Mouse (Mus musculus): ENCODE measurements at regions not wholly inside any gene's neighbourhood (a gene's known extent, or its start where the extent isn't known, plus 50 kb on each side); places are given as distances from the start of the nearest gene placed in this dataset.

DNA sequence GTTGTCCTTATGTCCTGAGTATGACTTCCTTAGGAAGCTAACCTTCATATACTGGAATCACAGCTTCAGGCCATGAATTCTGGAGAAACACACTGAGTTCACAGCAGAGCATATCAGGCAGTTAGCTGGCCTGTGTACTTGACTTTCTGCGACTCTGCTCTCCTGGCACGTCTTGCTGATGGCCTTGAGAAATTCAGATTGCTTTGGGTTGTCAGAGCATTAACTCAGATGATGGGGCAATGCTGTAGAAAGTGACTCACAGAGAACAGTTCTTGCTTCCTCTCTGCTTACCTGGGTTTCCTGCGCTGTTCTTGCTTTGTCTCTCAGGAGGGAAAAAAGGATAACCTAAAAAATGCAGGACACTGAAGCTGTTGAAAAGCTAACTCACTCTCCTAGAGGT is 187.3 kb downstream of the Usp46 start:
- DNase-seq: no peak

DNA sequence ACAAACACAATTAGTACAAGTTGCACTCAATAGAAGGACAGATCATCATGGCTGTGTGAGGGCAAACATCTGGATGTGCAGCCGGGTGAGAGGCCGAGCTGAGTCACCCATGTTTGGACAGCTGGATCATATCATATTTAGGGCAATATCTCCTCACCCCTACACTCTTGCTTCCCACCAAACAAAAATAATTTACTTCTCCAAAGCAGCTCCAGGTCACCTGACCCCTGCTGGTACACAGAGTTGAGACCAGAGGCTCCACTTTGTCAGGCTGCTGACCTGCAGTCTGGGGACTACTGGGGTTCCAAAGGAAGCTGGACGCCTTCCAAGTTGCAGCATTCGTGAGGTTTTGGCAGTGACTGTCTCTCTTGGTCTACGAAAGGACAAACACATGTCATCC is 186.3 kb downstream of the Usp46 start:
- DNase-seq: peak; percentile 88

DNA sequence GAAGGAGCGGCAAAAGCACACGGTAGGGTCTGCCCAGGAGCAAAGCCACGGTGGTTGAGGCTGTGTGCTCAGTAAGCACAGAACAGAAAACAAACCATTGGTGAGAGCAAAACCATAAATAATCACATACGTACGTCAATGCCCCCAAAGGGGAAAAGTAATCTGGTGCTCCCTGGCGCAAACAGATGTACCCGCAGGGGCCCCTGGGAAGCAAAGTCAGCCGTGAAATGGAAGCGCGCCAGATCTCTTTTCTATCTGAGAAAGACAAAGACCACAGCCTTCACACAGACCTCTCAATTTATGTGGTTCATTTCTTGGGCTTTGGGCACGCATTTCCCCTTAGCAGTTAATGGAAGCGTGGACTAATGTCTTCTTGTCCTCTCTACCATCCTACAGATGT is 183.2 kb downstream of the Usp46 start:
- no peak for DNase-seq

DNA sequence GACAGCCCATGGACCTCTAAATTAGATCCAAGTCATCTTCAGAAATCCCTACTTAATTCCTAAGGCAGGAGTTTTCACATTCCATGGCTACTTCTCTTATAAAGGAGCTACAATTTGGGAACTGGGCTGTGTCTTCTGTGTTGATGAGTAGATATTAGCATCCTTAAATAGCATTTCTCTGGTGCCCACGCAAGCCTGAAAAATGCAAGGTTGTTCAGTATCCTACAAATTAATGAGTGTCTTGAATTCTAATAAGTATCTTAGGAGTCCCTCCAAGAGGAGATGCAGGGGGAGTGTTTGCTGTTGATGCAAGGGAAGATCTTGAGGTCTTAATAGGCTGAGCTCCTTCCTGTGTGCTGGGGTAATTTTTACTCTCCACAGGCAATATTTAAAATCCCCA is 182.5 kb downstream of the Usp46 start:
- DNase-seq: no peak

DNA sequence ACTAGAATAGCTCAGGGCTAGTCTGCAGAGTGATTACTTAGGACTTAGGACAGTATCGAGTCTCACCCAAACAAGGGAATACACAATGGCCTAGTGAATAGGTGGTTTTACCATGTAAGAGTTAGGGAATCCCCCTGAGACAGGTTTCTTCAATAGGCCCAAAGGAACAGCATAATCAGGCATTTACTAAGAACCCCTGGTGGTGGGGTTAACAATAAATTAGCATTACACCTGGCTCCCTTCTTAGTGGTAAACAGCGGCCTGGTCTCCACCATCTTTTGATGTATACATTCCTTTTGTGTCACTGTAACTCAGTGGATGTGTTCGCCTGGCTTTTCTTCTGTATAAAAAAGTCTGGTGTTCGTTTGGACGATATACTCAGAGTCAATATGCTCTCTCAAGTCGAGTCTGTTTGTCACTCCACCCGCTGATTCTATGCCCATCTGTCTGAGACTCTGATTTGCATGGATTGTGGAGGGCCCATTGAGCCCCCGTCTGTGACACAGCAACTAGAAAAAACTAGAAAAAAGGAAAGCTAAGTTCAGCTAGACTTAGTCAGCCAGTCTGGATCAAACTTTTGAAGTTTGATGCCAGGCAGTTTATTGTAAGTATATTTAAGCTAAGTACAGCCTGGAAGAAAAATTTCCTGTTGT is 180.8 kb downstream of the Usp46 start:
- DNase-seq: no peak

DNA sequence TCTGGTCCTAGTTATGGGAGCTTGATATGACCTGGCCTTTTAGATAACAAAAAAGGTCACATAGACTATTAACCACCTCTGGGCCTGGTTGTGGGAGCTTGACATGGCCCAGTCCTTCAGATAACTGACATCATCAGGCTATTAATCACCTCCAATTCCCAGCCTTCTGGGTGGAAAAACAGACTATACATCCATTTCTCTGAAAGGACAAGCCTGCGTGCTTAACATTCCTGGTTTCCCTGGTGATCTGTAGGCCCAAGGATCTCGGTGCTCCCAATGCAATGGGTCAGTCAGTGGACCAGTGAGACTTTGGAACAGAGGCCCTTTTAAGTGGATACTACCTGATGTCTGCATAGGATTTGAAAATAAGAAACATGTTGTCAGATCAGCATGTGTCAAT is 179.8 kb downstream of the Usp46 start:
- no peak for DNase-seq

DNA sequence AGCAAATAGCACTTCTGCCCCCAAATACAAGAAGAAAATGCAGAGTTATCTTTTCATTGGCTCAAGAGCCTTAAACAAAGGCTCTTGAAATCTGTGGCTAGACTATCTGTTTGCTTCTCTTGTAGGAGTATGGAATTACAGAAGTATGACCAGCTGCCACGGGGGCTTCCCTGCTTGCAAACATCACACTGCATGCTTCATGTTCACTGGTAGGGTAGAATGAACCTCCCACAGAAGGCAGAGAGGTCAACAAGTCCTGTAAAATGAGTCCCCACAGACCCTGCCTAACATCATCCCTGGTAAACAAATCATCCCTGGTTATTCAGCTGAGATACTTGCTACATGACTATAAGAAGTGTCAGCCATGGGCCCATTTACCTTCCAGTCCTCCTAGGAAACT is 178.9 kb downstream of the Usp46 start:
- no peak for DNase-seq

DNA sequence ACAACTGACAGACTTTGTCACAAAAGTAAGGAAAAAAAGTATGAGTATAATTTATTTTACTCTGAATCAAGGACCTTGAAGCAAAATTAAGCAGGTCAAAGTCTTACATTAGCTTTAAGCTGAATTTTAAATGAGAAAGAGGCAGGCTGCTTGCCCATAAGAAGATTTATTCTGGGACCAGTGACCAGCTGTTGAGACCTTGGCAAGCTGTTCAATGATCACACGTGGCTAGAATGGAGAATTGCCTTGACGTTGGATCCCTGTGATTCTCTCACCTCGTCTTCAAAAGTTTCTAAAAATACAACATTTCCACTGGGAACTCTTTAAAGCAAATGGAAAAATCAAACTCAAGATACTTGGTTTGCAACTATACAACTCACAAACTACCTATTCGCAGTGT is 177.3 kb downstream of the Usp46 start:
- no peak for DNase-seq

DNA sequence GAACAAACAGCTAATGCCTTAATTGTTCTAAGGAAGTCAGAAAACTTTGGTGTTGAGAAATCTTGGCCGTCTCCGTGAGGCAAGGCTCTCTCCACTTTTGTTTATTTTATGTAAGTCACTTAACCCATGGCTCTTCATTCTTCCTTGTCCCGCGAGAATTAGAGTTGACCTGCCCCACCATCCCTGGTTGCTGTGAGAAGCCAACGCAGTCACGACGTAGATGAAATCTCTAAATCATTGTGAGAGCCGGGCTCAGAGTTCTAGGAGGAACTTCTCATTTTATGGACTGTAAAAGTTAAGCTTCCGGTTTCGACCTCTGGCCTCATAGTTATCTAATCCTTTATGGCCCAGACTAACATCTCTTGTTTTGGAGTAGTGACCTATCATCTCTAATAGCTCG is 176.6 kb downstream of the Usp46 start:
- DNase-seq: peak; percentile 77

DNA sequence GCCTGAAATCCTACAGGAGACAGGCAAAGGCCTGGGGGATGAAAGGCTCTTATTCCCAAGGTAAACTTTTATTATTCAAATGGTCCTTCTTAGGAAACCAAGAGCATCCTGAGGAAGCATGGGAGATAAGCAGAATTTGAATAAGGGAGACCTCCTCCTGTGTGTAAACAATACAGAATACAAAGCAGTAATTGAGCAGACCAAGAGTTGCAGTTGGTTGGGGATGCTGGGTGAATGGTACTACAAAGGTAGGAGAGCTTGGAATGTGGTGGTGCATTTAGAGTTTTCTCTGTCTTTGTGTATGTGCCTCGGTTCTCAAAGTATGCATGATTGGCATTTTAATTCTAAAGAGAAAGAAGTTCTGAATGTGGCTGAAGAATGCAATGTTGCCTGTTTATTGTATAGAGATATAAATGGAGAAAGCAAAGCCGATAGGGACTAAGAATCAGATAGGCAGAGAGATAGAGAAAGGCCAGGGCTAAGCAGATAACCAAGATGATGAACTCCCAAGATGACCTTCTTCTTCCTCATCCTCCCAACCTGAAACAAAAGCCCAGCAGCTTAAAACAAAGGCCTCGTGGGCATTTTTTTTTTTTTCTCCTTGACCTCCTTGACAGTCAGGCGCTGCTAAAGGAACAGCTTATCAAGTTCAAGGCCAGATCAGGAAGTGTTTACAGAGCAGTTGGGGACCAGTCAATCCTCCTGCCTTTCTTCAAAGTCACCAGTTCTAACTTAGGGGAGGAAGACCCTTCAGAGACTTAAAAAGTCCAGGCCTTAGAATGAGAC is 175.6 kb downstream of the Usp46 start:
- no peak for DNase-seq

DNA sequence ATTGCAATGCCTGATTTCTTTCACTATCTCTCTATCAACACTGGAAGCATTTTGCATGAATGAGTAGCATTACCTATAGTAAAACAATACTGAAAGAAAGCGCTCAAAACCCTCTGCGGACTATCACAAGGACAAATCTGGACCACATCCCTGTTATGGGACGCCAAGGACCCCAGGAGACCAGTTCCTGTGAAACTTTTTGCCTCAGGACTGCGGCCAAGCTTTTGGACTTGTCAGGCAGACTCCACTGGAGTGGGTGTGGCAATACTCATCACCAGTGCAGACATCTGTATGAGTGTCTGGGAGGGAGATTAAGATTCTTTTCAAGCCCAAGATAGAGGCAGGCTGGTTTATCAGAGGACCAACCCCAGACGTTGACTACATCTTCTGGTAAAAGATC is 173.0 kb downstream of the Usp46 start:
- DNase-seq: no peak

DNA sequence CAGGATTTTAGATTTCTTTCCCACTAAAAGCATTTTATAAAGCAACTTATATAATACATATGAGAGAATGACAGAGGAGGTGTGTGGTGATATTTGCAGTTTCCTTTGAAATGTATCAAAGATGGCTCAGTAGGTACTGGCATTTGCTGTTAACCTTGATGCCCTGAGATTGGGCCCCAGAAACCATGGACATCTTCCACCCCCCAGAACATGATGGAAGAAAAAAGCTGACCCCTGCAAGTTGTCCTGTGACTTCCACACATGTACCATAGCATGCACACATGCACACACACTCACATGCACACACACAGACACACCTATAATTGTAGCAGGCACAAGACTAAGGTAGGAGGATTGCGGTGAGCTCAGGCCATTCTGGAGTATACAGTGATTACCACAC is 171.4 kb downstream of the Usp46 start:
- DNase-seq: no peak

DNA sequence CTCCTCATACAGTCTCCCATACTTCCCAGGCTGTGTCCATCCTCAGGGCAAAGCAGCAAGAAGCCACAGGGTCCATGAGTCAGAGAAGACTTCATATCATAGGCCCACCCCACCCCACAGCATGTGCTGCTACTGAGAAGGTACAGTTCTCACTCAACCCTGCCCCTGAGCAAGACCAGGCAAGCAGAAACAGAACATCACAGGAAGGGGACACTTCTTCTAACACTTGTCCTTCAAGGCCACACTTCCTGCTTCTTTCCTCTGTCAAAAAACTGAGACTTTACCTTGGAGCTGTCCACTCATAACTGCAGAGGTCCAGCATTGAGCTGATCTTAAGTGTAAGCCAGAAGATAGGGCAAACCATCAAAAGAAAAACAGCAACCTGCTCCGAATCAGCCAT is 166.6 kb downstream of the Usp46 start:
- DNase-seq: no peak

DNA sequence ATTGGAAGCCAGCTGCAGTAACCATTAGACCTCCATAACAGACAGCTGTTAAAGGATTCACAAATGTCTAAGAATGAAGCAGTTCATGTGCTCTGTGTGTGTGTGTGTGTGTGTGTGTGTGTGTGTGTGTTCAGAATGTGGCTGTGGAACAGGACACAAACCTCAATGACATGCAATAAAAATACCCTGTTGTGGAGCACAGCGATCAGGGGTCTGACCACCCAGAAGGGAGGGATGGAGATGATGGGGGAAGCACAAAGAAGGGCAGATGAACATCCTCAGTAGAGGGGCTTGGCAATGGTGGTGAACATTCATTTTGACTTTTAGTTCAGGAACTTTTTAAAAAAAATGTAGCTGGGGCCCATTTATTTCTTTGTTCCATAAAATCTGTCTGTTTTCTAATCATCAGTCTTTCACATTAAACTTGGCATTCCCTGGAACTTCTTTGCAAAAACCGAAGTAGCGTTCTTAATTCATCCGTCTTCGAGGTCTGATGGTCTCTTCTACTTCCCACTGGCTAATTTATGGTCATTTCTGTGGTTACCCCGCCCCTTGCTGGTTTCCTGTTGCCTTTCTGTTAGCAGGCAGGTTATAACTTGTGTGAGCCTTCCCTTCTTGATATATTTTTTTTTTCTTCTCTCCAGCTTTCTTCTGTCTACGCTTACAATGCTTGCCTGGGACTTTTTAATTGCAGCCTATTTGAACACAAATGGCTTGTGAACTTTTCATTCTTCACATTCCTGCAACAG is 165.6 kb downstream of the Usp46 start:
- peak; percentile 56 for DNase-seq

DNA sequence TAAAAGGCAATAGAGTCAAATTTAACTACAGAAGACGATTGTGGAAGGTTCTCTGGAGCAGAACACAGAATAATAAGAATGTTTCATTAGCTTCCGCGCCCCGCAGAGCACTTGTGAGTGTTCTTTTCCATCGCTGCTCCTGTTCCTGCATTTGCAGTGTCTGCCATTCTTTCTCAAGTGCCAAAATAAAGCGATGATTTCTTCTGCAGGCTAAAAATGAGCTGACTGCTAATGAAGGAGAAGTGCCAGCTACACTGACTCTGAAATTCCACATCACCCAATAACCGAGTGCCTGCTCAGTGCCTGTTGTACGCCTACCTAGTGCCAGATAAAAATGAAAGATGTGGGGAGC is 165.0 kb downstream of the Usp46 start:
- DNase-seq: peak; percentile 53

DNA sequence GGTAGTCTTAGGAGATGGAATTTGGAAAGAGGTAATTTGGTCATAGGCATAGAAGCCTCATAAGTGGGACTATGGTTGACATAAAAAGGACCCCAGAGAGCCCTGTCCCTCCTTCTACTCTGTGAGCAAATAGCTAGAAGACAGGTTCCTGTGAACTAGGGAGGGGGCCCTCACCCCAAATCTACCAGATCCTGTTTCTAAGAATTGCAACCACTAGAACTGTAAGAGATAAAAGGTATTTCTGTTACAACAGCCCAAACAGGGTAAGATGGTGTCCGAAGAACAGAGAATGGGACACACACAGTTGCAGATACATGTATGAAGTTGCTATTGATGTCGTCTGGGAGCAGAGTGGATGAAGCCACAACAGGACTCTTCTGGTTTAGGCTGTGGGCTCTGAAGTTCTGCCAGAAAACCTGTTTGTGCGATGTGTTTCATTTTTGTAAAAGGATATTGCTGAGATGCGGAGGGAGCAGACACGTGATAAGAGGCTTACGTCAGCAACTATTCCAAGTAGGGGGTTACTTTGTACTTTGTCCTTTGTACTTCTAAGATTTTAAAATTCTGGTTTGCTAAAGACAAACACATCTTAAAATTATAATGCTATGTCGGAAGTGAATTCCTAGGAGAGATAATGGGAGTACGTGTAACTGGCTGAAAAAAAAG is 164.0 kb downstream of the Usp46 start:
- DNase-seq: no peak

DNA sequence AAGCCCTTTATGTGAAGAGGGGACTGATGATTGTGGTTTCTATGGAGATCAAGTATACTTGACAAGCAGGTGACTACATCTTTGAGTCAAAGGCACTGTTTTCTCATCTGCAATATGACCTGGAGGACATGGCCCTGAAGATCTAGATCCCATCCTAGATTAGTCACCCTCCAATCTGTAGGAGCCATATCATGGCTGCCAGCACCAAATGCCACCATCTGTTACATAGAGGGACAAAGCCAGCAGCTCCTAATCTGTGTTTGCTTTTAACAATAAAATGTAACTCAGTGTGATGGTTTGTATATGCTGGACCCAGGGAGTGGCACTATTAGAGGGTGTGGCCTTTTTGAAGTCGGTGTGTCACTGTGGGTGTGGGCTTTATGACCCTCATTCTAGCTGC is 156.1 kb downstream of the Usp46 start:
- no peak for DNase-seq

DNA sequence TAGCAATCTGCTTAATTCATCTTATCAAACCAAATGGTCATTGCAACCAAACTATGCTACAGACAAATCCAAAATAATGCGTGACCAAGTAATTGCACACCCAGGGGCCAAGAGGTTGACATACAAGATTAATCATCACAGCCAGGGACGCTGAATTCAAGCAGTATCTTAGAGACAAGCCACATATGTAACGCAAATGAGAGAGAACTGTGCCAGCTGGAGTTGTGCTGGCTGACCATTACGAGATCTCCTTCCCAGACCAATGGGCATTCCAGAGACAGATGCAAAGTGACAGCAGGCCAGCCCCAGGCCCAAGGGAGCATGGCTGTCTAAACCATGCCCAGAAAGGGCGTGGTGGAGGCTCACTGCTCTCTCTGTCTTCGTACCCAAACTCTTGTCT is 155.1 kb downstream of the Usp46 start:
- DNase-seq: no peak

DNA sequence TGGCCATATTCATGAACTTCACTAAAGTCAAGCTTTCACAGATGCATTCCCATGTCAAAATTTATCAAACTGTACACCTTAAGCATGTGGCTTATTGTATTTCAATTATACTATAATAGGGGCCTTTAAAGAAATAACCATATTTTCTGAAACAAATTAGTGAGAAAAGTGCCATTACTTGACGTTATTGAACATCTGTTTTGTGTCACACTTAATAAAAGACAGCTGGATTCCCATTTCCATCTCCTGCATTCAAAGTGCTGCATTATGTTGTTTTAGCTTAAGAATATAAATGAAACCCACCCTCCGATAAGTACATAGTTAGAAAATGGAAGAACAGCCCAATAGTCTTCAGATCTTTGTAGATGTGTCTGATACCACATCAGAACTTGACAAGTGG is 150.2 kb downstream of the Usp46 start:
- DNase-seq: no peak

DNA sequence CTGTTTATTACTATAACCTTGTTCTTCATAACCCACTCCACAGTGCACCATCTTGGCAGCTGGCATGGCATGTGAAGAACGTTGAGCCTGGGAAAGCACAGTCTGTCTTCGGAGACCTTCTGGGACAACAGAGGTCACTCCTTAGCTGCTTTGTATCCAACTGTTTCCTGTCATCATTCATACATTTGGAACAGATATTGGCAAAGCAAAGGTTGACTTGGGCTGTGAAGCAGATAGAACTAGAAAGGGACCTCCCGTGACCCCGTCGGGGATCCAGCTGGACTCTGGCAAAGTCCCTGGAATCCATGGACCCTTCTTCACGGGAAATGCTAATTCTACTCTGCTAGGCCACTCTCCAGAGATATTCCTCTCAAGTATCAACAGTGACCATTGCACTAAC is 148.3 kb downstream of the Usp46 start:
- DNase-seq: peak; percentile 84

DNA sequence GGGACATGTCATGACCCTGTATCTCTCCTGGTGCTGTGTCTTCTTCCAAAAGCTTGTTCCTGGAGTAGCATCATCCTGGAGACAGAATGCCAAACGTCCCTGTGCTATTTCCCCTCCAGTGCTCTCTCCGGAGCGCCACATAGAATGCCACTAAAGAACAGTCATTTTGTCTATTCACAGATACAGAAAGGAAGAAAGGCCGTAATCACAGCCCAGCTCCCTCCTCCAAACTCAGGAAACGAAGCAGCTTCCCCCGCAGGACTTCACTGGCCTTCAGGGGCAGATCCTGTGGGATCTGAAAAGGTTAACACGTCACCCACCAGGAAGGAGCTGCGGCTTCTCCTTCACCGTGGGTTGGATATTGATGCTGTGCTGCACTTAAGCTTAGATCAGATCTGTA is 140.7 kb downstream of the Usp46 start:
- no peak for DNase-seq

DNA sequence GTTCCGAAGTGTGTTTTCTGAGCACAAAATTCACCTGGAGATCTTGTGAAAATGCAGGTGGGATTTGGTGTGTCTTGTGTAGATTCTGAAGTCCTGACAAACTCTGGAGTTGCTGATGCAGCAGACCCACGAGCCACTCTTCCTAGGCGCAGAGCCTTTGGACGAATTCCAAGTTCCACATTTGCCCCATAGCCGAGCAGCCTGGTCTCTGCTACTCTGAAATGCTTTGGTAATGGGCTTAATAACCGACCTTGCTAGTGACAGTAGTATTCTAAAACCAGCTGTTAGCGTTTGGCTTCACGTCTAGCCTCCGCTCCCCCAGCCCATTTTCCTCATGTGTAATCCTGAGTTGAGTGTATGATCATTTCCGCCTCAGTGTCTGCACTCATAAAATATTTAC is 139.5 kb downstream of the Usp46 start:
- no peak for DNase-seq

DNA sequence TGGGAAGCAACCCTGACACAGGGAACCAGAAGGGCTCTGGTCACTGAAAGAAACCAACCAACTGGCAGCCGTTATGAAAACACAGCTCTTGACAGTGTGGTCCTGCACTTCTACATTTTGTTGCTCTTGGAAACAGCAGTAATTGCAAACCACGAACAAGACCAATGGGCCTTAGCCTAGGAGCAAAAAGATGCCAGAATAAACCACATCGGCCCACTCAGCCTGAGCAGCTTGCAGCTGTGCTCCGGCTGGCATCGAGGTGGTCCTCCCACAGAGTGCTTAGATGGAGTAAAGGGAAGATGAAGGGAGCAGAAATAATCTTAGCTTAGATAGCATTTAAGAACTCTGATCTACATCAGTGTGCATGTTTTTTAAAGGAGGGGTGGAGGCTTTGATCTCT is 138.0 kb downstream of the Usp46 start:
- no peak for DNase-seq

DNA sequence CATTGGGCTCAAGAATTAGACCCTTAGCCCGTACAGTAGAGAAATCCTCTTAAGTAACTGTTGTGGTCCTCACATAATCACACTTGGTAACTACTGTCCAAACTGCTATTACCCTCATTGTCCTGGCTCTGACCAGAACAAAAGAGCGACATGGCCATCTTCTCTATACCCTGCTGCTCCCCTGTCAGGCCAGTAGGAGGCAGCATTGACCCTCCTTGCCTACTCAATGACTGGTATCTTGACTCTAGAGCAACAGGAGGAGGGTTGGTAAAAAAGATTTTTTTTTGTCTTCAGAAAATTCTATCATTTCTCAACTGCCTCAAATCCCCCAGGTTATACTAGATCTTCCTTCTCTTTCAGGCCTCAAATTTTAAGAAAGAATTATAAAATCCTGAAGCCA is 130.4 kb downstream of the Usp46 start:
- peak; percentile 30 for DNase-seq
